Mouse (Mus musculus) stomach, postnatal 0 days (tissue): ENCODE data around the gene Pax3. TPM values are rescaled to one million over a fixed set of nuclear protein-coding genes. Genes with fewer than 3 reads are reported as not detected.
A peak's percentile ranks its signal among the peaks of the same experiment; 100 is the strongest.

Experiments used
- ATAC-seq: fragments of 200-750 bp; cut with Nextera tagmentation; 2 replicates; pipeline ENCODE4 v1.8.0; 2017; ENCODE audit not compliant: low FRiP score, low TSS enrichment
- DNase-seq: peaks from one replicate; pipeline ENCODE4 v3.0.0-alpha.2; 2016; ENCODE audit warnings: low spot score
- H3K27ac ChIP-seq: fragments of 300-500 bp; sonication (generic); replicated peaks from 2 replicates; pipeline ENCODE4 v1.5.1; 2014; ENCODE audit warnings: mild to moderate bottlenecking, control low read depth
- H3K27me3 ChIP-seq: fragments of 300-500 bp; sonication (generic); 2 replicates; pipeline ENCODE4 v1.6.1; 2014; ENCODE audit warnings: low read length; ENCODE audit not compliant: control insufficient read depth, insufficient read depth
- H3K36me3 ChIP-seq: fragments of 300-500 bp; sonication (generic); 2 replicates; pipeline ENCODE4 v1.6.1; 2014; ENCODE audit warnings: low read length, mixed read lengths; ENCODE audit not compliant: control insufficient read depth, insufficient read depth
- H3K4me1 ChIP-seq: fragments of 300-500 bp; sonication (generic); replicated peaks from 2 replicates; pipeline ENCODE4 v1.6.1; 2014; ENCODE audit warnings: antibody characterized with exemption; ENCODE audit not compliant: control insufficient read depth, insufficient read depth
- H3K4me2 ChIP-seq: fragments of 300-500 bp; sonication (generic); replicated peaks from 2 replicates; pipeline ENCODE4 v1.6.1; 2014; ENCODE audit warnings: low read depth, mild to moderate bottlenecking, control low read depth, moderate library complexity
- H3K4me3 ChIP-seq: fragments of 300-500 bp; sonication (generic); 2 replicates; pipeline ENCODE4 v1.5.1; 2014; ENCODE audit warnings: low read depth, low read length, control low read depth
- H3K9ac ChIP-seq: fragments of 300-500 bp; sonication (generic); 2 replicates; pipeline ENCODE4 v1.6.1; 2014; ENCODE audit warnings: mild to moderate bottlenecking, low read length, control low read depth, mixed read lengths
- H3K9me3 ChIP-seq: fragments of 300-500 bp; sonication (generic); 2 replicates; pipeline ENCODE4 v1.6.1; 2016; ENCODE audit warnings: low read length; ENCODE audit not compliant: control insufficient read depth
- CTCF ChIP-seq: IDR thresholded peaks from 2 replicates; pipeline ENCODE4 v1.5.1; 2016; ENCODE audit warnings: antibody characterized with exemption, low read depth, mild to moderate bottlenecking, moderate library complexity
- EP300 ChIP-seq: optimal IDR thresholded peaks from 2 replicates; pipeline ENCODE3; 2016; ENCODE audit warnings: antibody characterized with exemption
- WGBS: fragments of 180-500 bp; shearing (Covaris S2); extraction: QIAGEN DNeasy Blood & Tissue Kit; methylation state at CpG from one replicate; pipeline ENCODE4 v1.1.7; 2014; 5-methylcytosine and 5-hydroxymethylcytosine counted together
- polyA plus RNA-seq: library from polyadenylated mRNA; unstranded; fragments of >200 nt; fragmentation: Nextera tagmentation; extraction: Ambion mirVana; gene quantifications from 2 replicates; pipeline ENCODE4 v1.2.1, GENCODE M21; 2015

Pax3 gene
- polyA plus RNA-seq, 1 experiment from 2014 or later = not detected

- DNase-seq (peak; percentile 58), ATAC-seq (peak; percentile 63)
- H3K4me3 ChIP-seq = peak overlapping the region; percentile 54
- no peak overlapping the region for H3K27ac ChIP-seq
- no peaks in the 10 kb centered on the region for H3K9me3 ChIP-seq
- peak overlapping the region; percentile 92 for H3K4me2 ChIP-seq
- H3K4me1 ChIP-seq = 0 out of 2 replicates have a peak, but pooled peaks cover 2% of the 10 kb centered on the region
- WGBS = under 1% methylated on average over 69 of the region's 79 CpGs
- peak overlapping the region; percentile 27; the same call in 1 of the 2 replicates for H3K9ac ChIP-seq
- H3K27me3 ChIP-seq = peaks cover 26% of the 10 kb centered on the region
- H3K36me3 ChIP-seq = no peaks in the 10 kb centered on the region
- TF ChIP-seq CTCF (peak; percentile 50), EP300 (no peak)
These were observed 20.5 kb upstream of the Pax3 start for GRCm38 (mm10) chr1:78217151-78218034.

GRCm38 (mm10) chr1:78216509-78217141, 19.7 kb upstream of the Pax3 start:
- no peaks in the 10 kb centered on the region for H3K36me3 ChIP-seq
- DNase-seq = peak; percentile 43
- peak overlapping the region; percentile 54 for H3K4me3 ChIP-seq
- TF ChIP-seq CTCF (no peak), EP300 (no peak)
- peak overlapping the region; percentile 27; the same call in 1 of the 2 replicates for H3K9ac ChIP-seq
- no peaks in the 10 kb centered on the region for H3K9me3 ChIP-seq
- 2% methylated on average over 26 of the region's 79 CpGs for WGBS
- H3K4me2 ChIP-seq = peak overlapping the region; percentile 92
- H3K27ac ChIP-seq = no peak overlapping the region
- ATAC-seq = no peak
- peaks cover 29% of the 10 kb centered on the region for H3K27me3 ChIP-seq
- H3K4me1 ChIP-seq = 0 out of 2 replicates have a peak, but pooled peaks cover 2% of the 10 kb centered on the region

- TF ChIP-seq EP300 (no peak), CTCF (peak; percentile 37)
- H3K27ac ChIP-seq = no peak overlapping the region
- peak overlapping the region; percentile 54 for H3K4me3 ChIP-seq
- H3K4me2 ChIP-seq = peak overlapping the region; percentile 92
- no peak for ATAC-seq
- H3K27me3 ChIP-seq = peaks cover 29% of the 10 kb centered on the region
- peak; percentile 51 for DNase-seq
- no peaks in the 10 kb centered on the region for H3K9me3 ChIP-seq
- H3K4me1 ChIP-seq = 0 out of 2 replicates have a peak, but pooled peaks cover 2% of the 10 kb centered on the region
- under 1% methylated on average over 36 of the region's 36 CpGs for WGBS
- no peak overlapping the region for H3K9ac ChIP-seq
- no peaks in the 10 kb centered on the region for H3K36me3 ChIP-seq
These were observed 19.0 kb upstream of the Pax3 start for GRCm38 (mm10) chr1:78215749-78216508.

- DNase-seq = no peak
- TF ChIP-seq CTCF = no peak
- no peak for TF ChIP-seq EP300
- Histone ChIP-seq H3K9ac (no peak overlapping the region), H3K4me3 (no peak overlapping the region), H3K36me3 (no peaks in the 10 kb centered on the region), H3K9me3 (no peaks in the 10 kb centered on the region), H3K4me2 (no peak overlapping the region), H3K4me1 (no peaks in the 10 kb centered on the region), H3K27me3 (peaks cover 34% of the 10 kb centered on the region), H3K27ac (no peak overlapping the region)
- no peak for ATAC-seq
- WGBS = 9% methylated on average over 5 of the region's 5 CpGs
These were observed 14.1 kb upstream of the Pax3 start for GRCm38 (mm10) chr1:78211041-78211440.

- ATAC-seq (no peak), DNase-seq (no peak)
- Histone ChIP-seq H3K27me3 (peaks cover 33% of the 10 kb centered on the region), H3K9me3 (no peaks in the 10 kb centered on the region), H3K36me3 (no peaks in the 10 kb centered on the region), H3K27ac (no peak overlapping the region), H3K9ac (no peak overlapping the region), H3K4me1 (no peaks in the 10 kb centered on the region), H3K4me3 (no peak overlapping the region), H3K4me2 (no peak overlapping the region)
- TF ChIP-seq EP300 = no peak
- TF ChIP-seq CTCF = no peak
- WGBS = 4% methylated on average over 15 of the region's 15 CpGs
These were observed 13.6 kb upstream of the Pax3 start for GRCm38 (mm10) chr1:78210568-78210967.
